Mouse (Mus musculus): ENCODE results near the gene Diras2. TPM values are rescaled to one million over a fixed set of nuclear protein-coding genes. Genes with fewer than 3 reads are reported as not detected.

The Diras2 gene
- total RNA-seq (2012; rRNA removed), result 0.58 and 0.76 TPM in 2 replicates

DNA sequence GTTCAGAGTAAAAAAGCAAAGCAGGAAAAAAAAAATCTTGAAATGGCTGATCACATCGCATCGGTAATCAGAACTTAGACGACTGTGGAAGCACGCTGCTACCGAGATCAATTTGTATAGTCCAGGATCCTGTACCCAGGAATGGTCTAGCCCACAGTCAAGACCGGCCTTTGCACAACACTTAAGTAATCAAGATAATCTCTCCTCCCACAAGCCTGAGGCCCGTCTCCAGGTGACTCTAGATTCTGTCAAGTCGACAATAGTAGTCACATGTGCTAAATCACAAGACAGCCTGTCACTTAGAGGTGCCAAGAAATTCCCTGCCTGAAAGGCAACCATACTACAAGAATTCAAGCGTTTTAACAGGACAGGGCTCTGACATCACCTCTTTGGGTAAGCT lies at the start of gene Diras2:
Gene Diras2, minus strand, starts transcription at position 159 of the 400 bp plus-strand sequence.
- Histone ChIP-seq H3K27ac (ENCODE audit: insufficient read depth, low read depth, low read length, poor library complexity, severe bottlenecking) (no peak within 1 kb of the TSS), H3K9ac (ENCODE audit: insufficient read depth, low read depth, low read length, poor library complexity, severe bottlenecking) (peak within 1 kb of the TSS; percentile 3; the same call in 1 of the 2 replicates), H3K4me3 (ENCODE audit: insufficient read depth in 1 of 2, low read depth in 1 of 2, low read length in 2 of 2, poor library complexity in 1 of 2, severe bottlenecking in 1 of 2) (peak within 1 kb of the TSS; percentile 50 to 65), H3K4me1 (ENCODE audit: control insufficient read depth in 2 of 2, insufficient read depth in 2 of 2, low read length in 2 of 2, poor library complexity in 1 of 2) (0 out of 4 replicates have a peak, but pooled peaks cover 0 to 2% of the 10 kb centered on the region in 2 experiments), H3K36me3 (ENCODE audit: control insufficient read depth, insufficient read depth, low read length, poor library complexity, severe bottlenecking) (no peaks in the 10 kb centered on the region), H3K9me3 (ENCODE audit: control insufficient read depth, insufficient read depth, low read depth, low read length) (no peaks in the 10 kb centered on the region)
- DNase-seq (ENCODE audit: low read depth, low spot score), result no peak
- no peak for TF ChIP-seq CHD2 (IDR thresholded peaks at IDR 0.05; ENCODE audit: low read depth, low read length)
- no peak for TF ChIP-seq ZNF384 (IDR thresholded peaks at IDR 0.05; ENCODE audit: low read depth, low read length)
- no peak for TF ChIP-seq HCFC1 (IDR thresholded peaks at IDR 0.05; ENCODE audit: borderline replicate concordance, insufficient read depth, low read length)
- no peak for TF ChIP-seq MAFK (IDR thresholded peaks at IDR 0.05; ENCODE audit: insufficient read depth, low read depth, low read length)
- no peak for TF ChIP-seq ZC3H11A (IDR thresholded peaks at IDR 0.05; ENCODE audit: borderline replicate concordance, low read depth, low read length)
- in situ Hi-C loops (cut with MboI; ENCODE audit: low sequenced_read_pairs in 2 of 2, unreplicated experiment in 2 of 2), result loop anchor here (10.0 to 25.0 kb wide), 3 partner anchors 269 to 694 kb away; partner anchors contain the start of gene Gadd45g (in 1 of the 2)

DNA sequence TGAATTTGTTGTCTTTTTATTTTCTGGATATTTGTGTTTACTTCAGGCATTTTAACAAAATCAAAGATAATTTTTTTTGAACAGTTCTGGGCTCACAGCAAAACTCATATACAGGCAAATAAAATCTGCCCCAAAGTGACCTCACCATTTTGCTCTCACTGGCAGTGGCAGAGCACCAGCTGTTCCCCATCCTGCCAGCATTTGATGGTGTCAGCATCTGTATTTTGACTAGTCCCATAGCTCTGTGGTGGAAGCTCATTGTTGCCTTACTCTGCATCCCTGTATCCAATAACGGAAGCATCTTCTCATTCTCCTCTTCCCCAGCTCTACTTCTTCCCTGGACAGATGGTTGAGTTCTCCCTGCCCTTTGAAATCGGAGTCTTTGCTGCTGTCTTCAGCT lies 47.7 kb upstream of the Diras2 start:
- Histone ChIP-seq H3K4me3 (ENCODE audit: insufficient read depth in 1 of 2, low read depth in 1 of 2, low read length in 2 of 2, poor library complexity in 1 of 2, severe bottlenecking in 1 of 2) (no peak overlapping the region), H3K4me1 (ENCODE audit: control insufficient read depth in 2 of 2, insufficient read depth in 2 of 2, low read length in 2 of 2, poor library complexity in 1 of 2) (peaks cover 0 to 2% of the 10 kb centered on the region in 2 experiments; a peak in 1 of 4 replicates), H3K36me3 (ENCODE audit: control insufficient read depth, insufficient read depth, low read length, poor library complexity, severe bottlenecking) (no peaks in the 10 kb centered on the region), H3K9me3 (ENCODE audit: control insufficient read depth, insufficient read depth, low read depth, low read length) (no peaks in the 10 kb centered on the region), H3K9ac (ENCODE audit: insufficient read depth, low read depth, low read length, poor library complexity, severe bottlenecking) (no peak overlapping the region), H3K27ac (ENCODE audit: insufficient read depth, low read depth, low read length, poor library complexity, severe bottlenecking) (no peak overlapping the region)
- in situ Hi-C loops (cut with MboI; ENCODE audit: low sequenced_read_pairs in 2 of 2, unreplicated experiment in 2 of 2), result no loop called here
- TF ChIP-seq CHD2 (IDR thresholded peaks at IDR 0.05; ENCODE audit: low read depth, low read length) (no peak), ZNF384 (IDR thresholded peaks at IDR 0.05; ENCODE audit: low read depth, low read length) (no peak), ZC3H11A (IDR thresholded peaks at IDR 0.05; ENCODE audit: borderline replicate concordance, low read depth, low read length) (no peak), MAFK (IDR thresholded peaks at IDR 0.05; ENCODE audit: insufficient read depth, low read depth, low read length) (no peak), HCFC1 (IDR thresholded peaks at IDR 0.05; ENCODE audit: borderline replicate concordance, insufficient read depth, low read length) (no peak)
- DNase-seq (ENCODE audit: low read depth, low spot score), result no peak

DNA sequence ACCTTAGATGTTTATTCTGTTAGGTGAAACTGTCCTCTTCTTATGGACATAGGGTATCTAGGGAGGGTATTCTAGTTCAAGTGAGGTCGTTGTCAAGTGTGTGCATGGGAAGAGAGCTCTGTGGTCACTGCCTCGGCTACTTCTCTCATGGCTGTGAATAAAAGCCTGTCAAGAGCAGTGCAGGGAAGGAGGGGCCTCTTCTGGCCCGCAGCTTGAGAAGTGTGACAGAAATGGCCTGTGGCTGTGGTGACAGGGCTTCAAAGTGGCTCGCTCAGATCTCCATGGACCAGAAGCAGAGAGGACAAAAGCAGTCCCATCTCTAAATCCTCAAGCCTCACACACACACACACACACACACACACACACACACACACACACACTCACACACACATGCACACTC lies 46.9 kb upstream of the Diras2 start:
- Histone ChIP-seq H3K4me1 (ENCODE audit: control insufficient read depth in 2 of 2, insufficient read depth in 2 of 2, low read length in 2 of 2, poor library complexity in 1 of 2) (peaks cover 4% of the 10 kb centered on the region in 2 experiments; a peak in 2 of 4 replicates), H3K27ac (ENCODE audit: insufficient read depth, low read depth, low read length, poor library complexity, severe bottlenecking) (no peak overlapping the region), H3K9ac (ENCODE audit: insufficient read depth, low read depth, low read length, poor library complexity, severe bottlenecking) (no peak overlapping the region), H3K9me3 (ENCODE audit: control insufficient read depth, insufficient read depth, low read depth, low read length) (no peaks in the 10 kb centered on the region), H3K4me3 (ENCODE audit: insufficient read depth in 1 of 2, low read depth in 1 of 2, low read length in 2 of 2, poor library complexity in 1 of 2, severe bottlenecking in 1 of 2) (no peak overlapping the region), H3K36me3 (ENCODE audit: control insufficient read depth, insufficient read depth, low read length, poor library complexity, severe bottlenecking) (no peaks in the 10 kb centered on the region)
- DNase-seq (ENCODE audit: low read depth, low spot score), result no peak
- no peak for TF ChIP-seq ZNF384 (IDR thresholded peaks at IDR 0.05; ENCODE audit: low read depth, low read length)
- no peak for TF ChIP-seq ZC3H11A (IDR thresholded peaks at IDR 0.05; ENCODE audit: borderline replicate concordance, low read depth, low read length)
- no peak for TF ChIP-seq CHD2 (IDR thresholded peaks at IDR 0.05; ENCODE audit: low read depth, low read length)
- no peak for TF ChIP-seq MAFK (IDR thresholded peaks at IDR 0.05; ENCODE audit: insufficient read depth, low read depth, low read length)
- no peak for TF ChIP-seq HCFC1 (IDR thresholded peaks at IDR 0.05; ENCODE audit: borderline replicate concordance, insufficient read depth, low read length)
- in situ Hi-C loops (cut with MboI; ENCODE audit: low sequenced_read_pairs in 2 of 2, unreplicated experiment in 2 of 2), result no loop called here

DNA sequence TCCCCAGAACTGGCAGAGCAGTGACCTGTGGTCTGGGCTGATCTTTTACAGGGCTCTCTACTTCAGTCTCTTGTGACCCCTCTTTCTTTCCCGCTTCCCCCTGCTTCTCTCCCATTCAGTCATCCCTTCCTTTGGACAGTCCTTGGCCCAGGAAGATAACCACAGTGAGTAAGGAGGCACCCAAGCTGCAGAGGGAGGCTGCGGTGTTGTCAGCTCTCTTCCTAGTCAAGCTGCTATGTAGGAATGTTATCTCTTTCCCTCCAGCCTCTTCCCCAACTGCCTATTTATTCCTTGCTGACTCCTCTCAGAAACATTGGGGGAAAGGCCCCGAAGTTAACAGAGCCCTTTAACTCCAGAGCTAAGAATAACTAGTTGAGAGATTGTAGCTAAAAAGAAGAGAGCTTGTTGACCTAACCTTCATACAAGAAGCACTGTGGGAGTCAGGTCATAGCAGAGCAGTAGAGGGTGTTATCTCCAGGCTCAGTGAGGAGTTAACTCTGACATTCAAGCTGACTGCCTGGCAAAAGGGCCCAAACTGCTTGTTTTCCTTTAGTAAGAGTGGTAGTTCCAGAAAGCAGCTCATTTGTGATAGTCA lies 46.3 kb upstream of the Diras2 start:
- H3K9me3 ChIP-seq (ENCODE audit: control insufficient read depth, insufficient read depth, low read depth, low read length), result no peaks in the 10 kb centered on the region
- H3K27ac ChIP-seq (ENCODE audit: insufficient read depth, low read depth, low read length, poor library complexity, severe bottlenecking), result no peak overlapping the region
- in situ Hi-C loops (cut with MboI; ENCODE audit: low sequenced_read_pairs in 2 of 2, unreplicated experiment in 2 of 2), result no loop called here
- TF ChIP-seq MAFK (IDR thresholded peaks at IDR 0.05; ENCODE audit: insufficient read depth, low read depth, low read length) (no peak), CHD2 (IDR thresholded peaks at IDR 0.05; ENCODE audit: low read depth, low read length) (no peak), ZNF384 (IDR thresholded peaks at IDR 0.05; ENCODE audit: low read depth, low read length) (no peak), ZC3H11A (IDR thresholded peaks at IDR 0.05; ENCODE audit: borderline replicate concordance, low read depth, low read length) (no peak), HCFC1 (IDR thresholded peaks at IDR 0.05; ENCODE audit: borderline replicate concordance, insufficient read depth, low read length) (no peak)
- peaks cover 4 to 7% of the 10 kb centered on the region in 2 experiments; a peak in 2 of 4 replicates for H3K4me1 ChIP-seq (ENCODE audit: control insufficient read depth in 2 of 2, insufficient read depth in 2 of 2, low read length in 2 of 2, poor library complexity in 1 of 2)
- no peaks in the 10 kb centered on the region for H3K36me3 ChIP-seq (ENCODE audit: control insufficient read depth, insufficient read depth, low read length, poor library complexity, severe bottlenecking)
- no peak overlapping the region for H3K9ac ChIP-seq (ENCODE audit: insufficient read depth, low read depth, low read length, poor library complexity, severe bottlenecking)
- H3K4me3 ChIP-seq (ENCODE audit: insufficient read depth in 1 of 2, low read depth in 1 of 2, low read length in 2 of 2, poor library complexity in 1 of 2, severe bottlenecking in 1 of 2), result no peak overlapping the region
- no peak for DNase-seq (ENCODE audit: low read depth, low spot score)

Measured in ES-E14 (cell line).